Mouse (Mus musculus): ENCODE measurements around the gene St3gal4.

Gene St3gal4

GRCm38 (mm10) chr9:35128995-35129418, 9.9 kb upstream of the St3gal4 start:
- no peak for DNase-seq (ENCODE audit: inconsistent ontology term)

GRCm38 (mm10) chr9:35128564-35128963, 9.5 kb upstream of the St3gal4 start:
- DNase-seq (ENCODE audit: inconsistent ontology term): no peak

GRCm38 (mm10) chr9:35127561-35127960, 8.5 kb upstream of the St3gal4 start:
- DNase-seq (ENCODE audit: inconsistent ontology term): no peak

- no peak for DNase-seq (ENCODE audit: inconsistent ontology term)
Observed at GRCm38 (mm10) chr9:35127147-35127546, 8.1 kb upstream of the St3gal4 start.

GRCm38 (mm10) chr9:35124678-35124955, 5.5 kb upstream of the St3gal4 start:
- DNase-seq (ENCODE audit: inconsistent ontology term): no peak

GRCm38 (mm10) chr9:35123804-35124677, 5.0 kb upstream of the St3gal4 start:
- no peak for DNase-seq (ENCODE audit: inconsistent ontology term)

- DNase-seq (ENCODE audit: inconsistent ontology term): peak; percentile 35
Observed at GRCm38 (mm10) chr9:35123456-35123803, 4.4 kb upstream of the St3gal4 start.

GRCm38 (mm10) chr9:35122551-35123266, 3.6 kb upstream of the St3gal4 start:
- DNase-seq (ENCODE audit: inconsistent ontology term): no peak

GRCm38 (mm10) chr9:35118563-35118962, 505 bp downstream of the St3gal4 start:
- no peak for DNase-seq (ENCODE audit: inconsistent ontology term)

GRCm38 (mm10) chr9:35117384-35118295, 1.4 kb downstream of the St3gal4 start:
- DNase-seq (ENCODE audit: inconsistent ontology term): peak; percentile 66

GRCm38 (mm10) chr9:35116391-35117381, 2.4 kb downstream of the St3gal4 start:
- DNase-seq (ENCODE audit: inconsistent ontology term): peak; percentile 91

- DNase-seq (ENCODE audit: inconsistent ontology term): no peak
Observed at GRCm38 (mm10) chr9:35115804-35116203, 3.3 kb downstream of the St3gal4 start.

- DNase-seq (ENCODE audit: inconsistent ontology term): no peak
Observed at GRCm38 (mm10) chr9:35115299-35115698, 3.8 kb downstream of the St3gal4 start.

- no peak for DNase-seq (ENCODE audit: inconsistent ontology term)
Observed at GRCm38 (mm10) chr9:35114234-35114633, 4.8 kb downstream of the St3gal4 start.

- peak; percentile 73 for DNase-seq (ENCODE audit: inconsistent ontology term)
Observed at GRCm38 (mm10) chr9:35111941-35112595, 7.0 kb downstream of the St3gal4 start.

GRCm38 (mm10) chr9:35111446-35111845, 7.6 kb downstream of the St3gal4 start:
- DNase-seq (ENCODE audit: inconsistent ontology term): no peak

- no peak for DNase-seq (ENCODE audit: inconsistent ontology term)
Observed at GRCm38 (mm10) chr9:35110567-35110966, 8.5 kb downstream of the St3gal4 start.

- no peak for DNase-seq (ENCODE audit: inconsistent ontology term)
Observed at GRCm38 (mm10) chr9:35110051-35110450, 9.0 kb downstream of the St3gal4 start.

- DNase-seq (ENCODE audit: inconsistent ontology term): peak; percentile 97
Observed at GRCm38 (mm10) chr9:35108916-35109315, 10.2 kb downstream of the St3gal4 start.

GRCm38 (mm10) chr9:35108066-35108465, 11.0 kb downstream of the St3gal4 start:
- no peak for DNase-seq (ENCODE audit: inconsistent ontology term)

All from Muller cell, postnatal 12 days (primary cell).